ENCODE assay signal across 23 mouse cellular contexts in genomic region chr6:95571620-95572019, GRCm38 (mm10).
"Had no signal": no experiment of that assay in that cellular context is flagged by ENCODE, and none has a peak within 500 bp of the region (broad histone marks: within the 10 kb centered on the region; RNA-seq: fewer than 3 reads in every experiment).

No protein-coding gene starts in this region.

- H3K4me1 ChIP-seq: liver, embryonic 12.5 days; liver, embryonic 15.5 days had no signal

- DNase-seq: kidney, adult 2 months; kidney, postnatal 25 days; layer of hippocampus, adult 9-11 months; liver; lung, adult 18-20 months; lung, postnatal 10 days; lung, postnatal 36 days; right cerebral cortex, adult 18-20 months; right cerebral cortex, postnatal 14 days; right cerebral cortex, postnatal 4 days; thymus, postnatal 25 days had no signal

- H3K9ac ChIP-seq: limb, embryonic 13.5 days; liver, embryonic 12.5 days; liver, embryonic 15.5 days; lung, embryonic 15.5 days; neural tube, embryonic 12.5 days; neural tube, embryonic 15.5 days had no signal

- H3K27me3 ChIP-seq: limb, embryonic 13.5 days; liver, embryonic 12.5 days; liver, embryonic 15.5 days; lung, embryonic 15.5 days; megakaryocyte, embryonic 14.5 days; neural tube, embryonic 12.5 days; neural tube, embryonic 15.5 days had no signal

- H3K9me3 ChIP-seq: limb, embryonic 10.5 days; limb, embryonic 13.5 days; liver, embryonic 12.5 days; liver, embryonic 15.5 days; lung, embryonic 15.5 days; megakaryocyte, embryonic 14.5 days; neural tube, embryonic 12.5 days; neural tube, embryonic 15.5 days had no signal

- H3K4me3 ChIP-seq: layer of hippocampus, adult 2 months; limb, embryonic 10.5 days; limb, embryonic 13.5 days; liver, embryonic 12.5 days; liver, embryonic 15.5 days; lung, embryonic 15.5 days; megakaryocyte, embryonic 14.5 days; neural tube, embryonic 12.5 days; neural tube, embryonic 15.5 days had no signal

- H3K36me3 ChIP-seq: limb, embryonic 10.5 days; liver, embryonic 15.5 days; lung, embryonic 15.5 days; neural tube, embryonic 12.5 days; neural tube, embryonic 15.5 days had no signal

- H3K4me2 ChIP-seq: limb, embryonic 13.5 days; liver, embryonic 12.5 days; liver, embryonic 15.5 days; lung, embryonic 15.5 days; neural tube, embryonic 12.5 days; neural tube, embryonic 15.5 days had no signal

- H3K27ac ChIP-seq: kidney, postnatal 0 days; layer of hippocampus, adult 2 months; limb, embryonic 10.5 days; limb, embryonic 13.5 days; liver, embryonic 12.5 days; liver, embryonic 15.5 days; lung, embryonic 15.5 days; neural tube, embryonic 12.5 days; neural tube, embryonic 15.5 days; stomach, postnatal 0 days had no signal

- ATAC-seq: intestine, postnatal 0 days; liver, embryonic 12.5 days had no signal
